Mouse (Mus musculus) common myeloid progenitor, adult 5-6 weeks (primary cell): ENCODE measurements at regions not wholly inside any gene's neighbourhood (a gene's known extent, or its start where the extent isn't known, plus 50 kb on each side); places are given as distances from the start of the nearest gene placed in this dataset.

Source experiments
- ATAC-seq: replicated peaks from 2 replicates; pipeline ENCODE4 v1.8.0; 2016; ENCODE audit warnings: low read depth, mild to moderate bottlenecking, moderate TSS enrichment, inconsistent platforms; ENCODE audit not compliant: poor library complexity, severe bottlenecking

GRCm38 (mm10) chr1:41981545-41981944, 714.0 kb upstream of the Pou3f3 start:
- ATAC-seq: no peak

- no peak for ATAC-seq
Observed at GRCm38 (mm10) chr1:42006235-42006634, 689.3 kb upstream of the Pou3f3 start.

- ATAC-seq: no peak
Observed at GRCm38 (mm10) chr1:42008046-42008445, 687.5 kb upstream of the Pou3f3 start.

- ATAC-seq: no peak
Observed at GRCm38 (mm10) chr1:42012911-42013310, 682.7 kb upstream of the Pou3f3 start.

GRCm38 (mm10) chr1:42018966-42019365, 676.6 kb upstream of the Pou3f3 start:
- ATAC-seq: no peak

- no peak for ATAC-seq
Observed at GRCm38 (mm10) chr1:42025781-42026180, 669.8 kb upstream of the Pou3f3 start.

GRCm38 (mm10) chr1:42026423-42026822, 669.1 kb upstream of the Pou3f3 start:
- no peak for ATAC-seq

GRCm38 (mm10) chr1:42033786-42034185, 661.8 kb upstream of the Pou3f3 start:
- ATAC-seq: no peak

- ATAC-seq: no peak
Observed at GRCm38 (mm10) chr1:42035371-42035770, 660.2 kb upstream of the Pou3f3 start.

- ATAC-seq: no peak
Observed at GRCm38 (mm10) chr1:42041544-42041943, 654.0 kb upstream of the Pou3f3 start.

- no peak for ATAC-seq
Observed at GRCm38 (mm10) chr1:42058494-42058893, 637.1 kb upstream of the Pou3f3 start.

- ATAC-seq: no peak
Observed at GRCm38 (mm10) chr1:42070064-42070463, 625.5 kb upstream of the Pou3f3 start.

GRCm38 (mm10) chr1:42096026-42096425, 599.5 kb upstream of the Pou3f3 start:
- ATAC-seq: no peak

GRCm38 (mm10) chr1:42098580-42098979, 597.0 kb upstream of the Pou3f3 start:
- ATAC-seq: no peak

- ATAC-seq: no peak
Observed at GRCm38 (mm10) chr1:42107521-42107920, 588.0 kb upstream of the Pou3f3 start.

- ATAC-seq: no peak
Observed at GRCm38 (mm10) chr1:42107925-42108324, 587.6 kb upstream of the Pou3f3 start.

- ATAC-seq: no peak
Observed at GRCm38 (mm10) chr1:42152175-42152790, 543.3 kb upstream of the Pou3f3 start.

- ATAC-seq: no peak
Observed at GRCm38 (mm10) chr1:42152916-42153315, 542.7 kb upstream of the Pou3f3 start.

GRCm38 (mm10) chr1:42167790-42168572, 527.6 kb upstream of the Pou3f3 start:
- ATAC-seq: no peak

- ATAC-seq: no peak
Observed at GRCm38 (mm10) chr1:42169505-42169904, 526.1 kb upstream of the Pou3f3 start.

GRCm38 (mm10) chr1:42186295-42186694, 509.3 kb upstream of the Pou3f3 start:
- ATAC-seq: no peak

GRCm38 (mm10) chr1:42228098-42228497, 467.5 kb upstream of the Pou3f3 start:
- ATAC-seq: no peak
